Mouse (Mus musculus) liver, adult 2 months (tissue): Measurements from ENCODE around the gene Tcf7l1.

ENCODE experiments used
- CTCF ChIP-seq: fragments of 200-500 bp; IDR thresholded peaks from 2 replicates; pipeline ENCODE4 v1.5.1; 2011; ENCODE audit warnings: low read depth, low read length, control low read depth
- POLR2A ChIP-seq: fragments of 200-500 bp; IDR thresholded peaks from 2 replicates; pipeline ENCODE4 v1.6.1; 2011; ENCODE audit warnings: low read length, control low read depth; ENCODE audit not compliant: insufficient read depth; ENCODE audit errors: extremely low read depth

DNA sequence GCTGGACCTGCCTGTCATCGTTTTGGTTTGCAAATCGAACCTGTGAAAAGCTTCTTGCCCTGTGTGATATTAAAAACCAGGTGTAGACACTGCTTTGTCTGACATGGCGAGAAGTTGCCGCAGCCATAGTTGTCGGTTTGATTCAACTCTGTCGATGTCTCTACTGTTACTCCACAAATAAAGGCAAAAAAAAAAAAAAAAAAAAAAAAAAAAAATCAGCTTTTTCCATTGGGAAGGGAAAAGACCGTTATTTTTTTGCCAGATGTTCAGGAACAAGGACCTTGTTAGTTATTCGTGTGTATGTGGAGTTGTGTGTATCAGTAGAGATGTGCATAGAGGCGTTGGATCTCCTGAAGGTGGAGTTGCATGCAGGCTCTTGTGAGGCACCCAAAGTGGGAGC is 36.7 kb upstream of the Tcf7l1 start:
- no peak for TF ChIP-seq CTCF
- no peak for TF ChIP-seq POLR2A
